Mouse (Mus musculus) liver, embryonic 14 days (tissue): ENCODE measurements around the gene Atxn7l2. TPM values are rescaled to one million over a fixed set of nuclear protein-coding genes. Genes with fewer than 3 reads are reported as not detected.

Source experiments
- polyA plus RNA-seq: library from polyadenylated mRNA; depleted of rRNA; stranded (reverse); fragments of >200 nt; gene quantifications from 2 replicates; pipeline ENCODE4 v1.2.3, GENCODE M21; 2012; rRNA removed

Gene Atxn7l2
- 1.9 and 2.1 TPM in 2 replicates for polyA plus RNA-seq

GRCm38 (mm10) chr3:108210771-108211139 lies at the start of gene Atxn7l2:
Gene Atxn7l2 (minus strand): TSS chr3:108210934.

GRCm38 (mm10) chr3:108256719-108257637 lies 46.2 kb upstream of the Atxn7l2 start, which contains the start of gene Psma5:
Gene Psma5 (plus strand): TSS chr3:108256926.

GRCm38 (mm10) chr3:108226558-108227350 lies 16.0 kb upstream of the Atxn7l2 start, which contains the start of gene Sypl2:
Gene Sypl2 (minus strand): TSS chr3:108226648.

GRCm38 (mm10) chr3:108200329-108201323 lies 10.1 kb downstream of the Atxn7l2 start, which contains the start of gene Cyb561d1:
Gene Cyb561d1 (minus strand): TSS chr3:108201212.

GRCm38 (mm10) chr3:108186098-108187047 lies 24.4 kb downstream of the Atxn7l2 start, which contains the start of gene Amigo1:
Gene Amigo1 (plus strand): TSS chr3:108186335.

GRCm38 (mm10) chr3:108154656-108155055 lies 56.1 kb downstream of the Atxn7l2 start, which contains the start of gene Gpr61:
Gene Gpr61 (minus strand): TSS chr3:108154882.

Other genes with a start within 250 kb of the Atxn7l2 start
- 2.9 and 4.7 TPM in 2 replicates for gene Gstm3, start 241.7 kb downstream of the Atxn7l2 start, polyA plus RNA-seq
- gene Gstm2, start 224.5 kb downstream of the Atxn7l2 start, polyA plus RNA-seq, result 3.4 TPM in 2 replicates
- 111 and 127 TPM in 2 replicates for gene Gstm1, start 193.0 kb downstream of the Atxn7l2 start, polyA plus RNA-seq
- 10.1 and 11.9 TPM in 2 replicates for gene Gstm4, start 166.0 kb downstream of the Atxn7l2 start, polyA plus RNA-seq
- gene Ampd2, start 124.3 kb downstream of the Atxn7l2 start, polyA plus RNA-seq, result 44.0 and 51.2 TPM in 2 replicates
- gene Gnat2, start 118.1 kb downstream of the Atxn7l2 start, polyA plus RNA-seq, result 0.95 and 1.4 TPM in 2 replicates
- gene Gnai3, start 64.8 kb downstream of the Atxn7l2 start, polyA plus RNA-seq, result 30.2 and 35.7 TPM in 2 replicates
- not detected in 2 replicates for gene Gpr61, start 56.1 kb downstream of the Atxn7l2 start, polyA plus RNA-seq
- 0.35 and 0.41 TPM in 2 replicates for gene Amigo1, start 24.6 kb downstream of the Atxn7l2 start, polyA plus RNA-seq
- 1.5 and 1.9 TPM in 2 replicates for gene Cyb561d1, start 9.7 kb downstream of the Atxn7l2 start, polyA plus RNA-seq
- gene Sypl2, start 15.7 kb upstream of the Atxn7l2 start, polyA plus RNA-seq, result 0.03 and 0.07 TPM in 2 replicates
- 97.2 and 113 TPM in 2 replicates for gene Psma5, start 46.0 kb upstream of the Atxn7l2 start, polyA plus RNA-seq
- gene Sort1, start 73.1 kb upstream of the Atxn7l2 start, polyA plus RNA-seq, result 3.5 and 4.0 TPM in 2 replicates
- 0.16 and 0.25 TPM in 2 replicates for gene Mybphl, start 154.0 kb upstream of the Atxn7l2 start, polyA plus RNA-seq
- 20.7 and 20.8 TPM in 2 replicates for gene Psrc1, start 172.9 kb upstream of the Atxn7l2 start, polyA plus RNA-seq
- 0.23 and 0.29 TPM in 2 replicates for gene Celsr2, start 204.6 kb upstream of the Atxn7l2 start, polyA plus RNA-seq
- 46.8 and 52.8 TPM in 2 replicates for gene Sars, start 234.3 kb upstream of the Atxn7l2 start, polyA plus RNA-seq